11 mouse cellular contexts compared by ENCODE assay signal in the genomic region with DNA sequence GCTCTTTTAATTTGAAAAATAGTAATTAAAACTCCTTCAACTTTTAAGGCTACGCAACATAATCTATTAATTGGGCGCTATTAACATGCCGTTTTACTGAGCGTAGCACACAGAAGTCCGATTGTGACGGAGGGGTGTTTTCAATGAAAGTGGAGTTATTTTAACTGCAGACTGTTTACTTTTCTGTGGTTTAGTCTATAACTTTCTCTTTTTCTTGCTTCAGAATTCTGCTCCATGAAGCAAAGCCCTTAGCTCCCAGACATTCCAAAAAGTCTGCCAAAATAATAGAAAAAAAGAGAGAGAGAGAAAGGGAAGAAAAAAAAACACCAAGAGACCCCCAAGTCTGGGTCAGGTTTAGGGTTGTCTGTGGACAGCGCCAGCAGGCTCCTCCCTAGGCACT. TPM values are rescaled to one million over a fixed set of nuclear protein-coding genes. Genes with fewer than 3 reads are reported as not detected.
DNase-seq lines count a peak whose midpoint lies in the region; ATAC-seq and TF ChIP-seq lines count a peak whose summit lies in the region.
"Had no signal": no experiment of that assay in that cellular context is flagged by ENCODE, and none has a peak within 500 bp of the region (broad histone marks: within the 10 kb centered on the region; RNA-seq: fewer than 3 reads in every experiment).

No protein-coding gene starts in this region.

- no peak overlapping the region for H3K9ac ChIP-seq in heart, adult 2 months (ENCODE audit: low read depth, low read length)
- no peak overlapping the region for H3K9ac ChIP-seq in midbrain, embryonic 13.5 days (replicated peaks)
- H3K9ac ChIP-seq in midbrain, embryonic 16.5 days (ENCODE audit: low read depth, low read length): no peak overlapping the region
- H3K9ac ChIP-seq in limb, embryonic 11.5 days (ENCODE audit: low read length): no peak overlapping the region

- no peak for TF ChIP-seq EP300 in heart, adult 2 months (IDR thresholded peaks at IDR 0.05; ENCODE audit: insufficient read depth, low read depth, low read length)

- H3K9me3 ChIP-seq in heart, embryonic 10.5 days: no peaks in the 10 kb centered on the region
- no peaks in the 10 kb centered on the region for H3K9me3 ChIP-seq in midbrain, embryonic 13.5 days
- no peaks in the 10 kb centered on the region; the same call in 1 of the 2 replicates for H3K9me3 ChIP-seq in midbrain, embryonic 16.5 days (replicated peaks; ENCODE audit: control insufficient read depth, low read length, poor library complexity, severe bottlenecking)
- no peaks in the 10 kb centered on the region for H3K9me3 ChIP-seq in limb, embryonic 11.5 days (ENCODE audit: control insufficient read depth, low read length)

- intact Hi-C loops in heart, adult 2 months (cut with DNase I): no loop called here

- H3K4me1 ChIP-seq in heart, embryonic 10.5 days: peaks cover 16% of the 10 kb centered on the region
- no peaks in the 10 kb centered on the region; the same call in 1 of the 2 replicates for H3K4me1 ChIP-seq in heart, adult 2 months (ENCODE audit: control insufficient read depth, insufficient read depth, low read length)
- peaks cover 20% of the 10 kb centered on the region for H3K4me1 ChIP-seq in midbrain, embryonic 13.5 days (replicated peaks)
- H3K4me1 ChIP-seq in midbrain, embryonic 16.5 days (ENCODE audit: control insufficient read depth, insufficient read depth, low read length): peaks cover 14% of the 10 kb centered on the region
- peaks cover 18% of the 10 kb centered on the region for H3K4me1 ChIP-seq in limb, embryonic 11.5 days (ENCODE audit: control insufficient read depth, insufficient read depth, low read length)

- no peak overlapping the region for H3K27ac ChIP-seq in heart, embryonic 10.5 days
- no peak overlapping the region for H3K27ac ChIP-seq in heart, adult 2 months
- H3K27ac ChIP-seq in midbrain, embryonic 13.5 days: no peak overlapping the region
- no peak overlapping the region for H3K27ac ChIP-seq in midbrain, embryonic 16.5 days (ENCODE audit: low read length)
- no peak overlapping the region for H3K27ac ChIP-seq in limb, embryonic 11.5 days (replicated peaks; ENCODE audit: low read depth, low read length)

- peak overlapping the region; percentile 90 for H3K4me2 ChIP-seq in midbrain, embryonic 13.5 days (replicated peaks)
- no peak overlapping the region; the same call in 1 of the 2 replicates for H3K4me2 ChIP-seq in midbrain, embryonic 16.5 days (ENCODE audit: low read length)
- H3K4me2 ChIP-seq in limb, embryonic 11.5 days (ENCODE audit: low read depth, severe bottlenecking): peak overlapping the region; percentile 98; the same call in 1 of the 2 replicates

- no peak for ATAC-seq in midbrain, embryonic 13.5 days
- no peak for ATAC-seq in midbrain, embryonic 16.5 days
- no peak for ATAC-seq in limb, embryonic 11.5 days (ENCODE audit: insufficient number of reproducible peaks, low FRiP score, low TSS enrichment, low read depth)

- 53% methylated on average over 7 of the region's 7 CpGs for WGBS in heart, embryonic 10.5 days
- WGBS in heart, adult 2 months: 60% methylated on average over 7 of the region's 7 CpGs
- WGBS in midbrain, embryonic 13.5 days: 45% methylated on average over 7 of the region's 7 CpGs
- 36% methylated on average over 7 of the region's 7 CpGs for WGBS in midbrain, embryonic 16.5 days
- 13% methylated on average over 7 of the region's 7 CpGs for WGBS in limb, embryonic 11.5 days

- H3K36me3 ChIP-seq in heart, embryonic 10.5 days: no peaks in the 10 kb centered on the region
- H3K36me3 ChIP-seq in heart, adult 2 months (ENCODE audit: control insufficient read depth, insufficient read depth, low read length): no peaks in the 10 kb centered on the region
- no peaks in the 10 kb centered on the region for H3K36me3 ChIP-seq in midbrain, embryonic 13.5 days
- H3K36me3 ChIP-seq in midbrain, embryonic 16.5 days (ENCODE audit: control insufficient read depth, insufficient read depth, low read length): no peaks in the 10 kb centered on the region
- H3K36me3 ChIP-seq in limb, embryonic 11.5 days (ENCODE audit: control insufficient read depth, insufficient read depth, low read length): no peaks in the 10 kb centered on the region

- no peak for DNase-seq in heart, embryonic 10.5 days (ENCODE audit: low spot score)
- DNase-seq in heart, adult 2 months: no peak
- DNase-seq in limb, embryonic 11.5 days (ENCODE audit: low spot score): no peak
- no peak for DNase-seq in cerebellum, postnatal 4 days (ENCODE audit: low spot score in 2 of 2)
- no peak for DNase-seq in embryo, embryonic 11 days
- DNase-seq in adrenal gland, adult 2 months: no peak
- DNase-seq: adrenal gland, adult 8-10 months; cerebellum, adult 11-12 months; lung, adult 18-20 months had no signal

- TF ChIP-seq POLR2A in heart, adult 2 months (IDR thresholded peaks at IDR 0.05; ENCODE audit: insufficient read depth, low read depth, low read length): no peak

- H3K79me2 ChIP-seq in heart, adult 2 months (replicated peaks; ENCODE audit: control insufficient read depth, insufficient read depth, low read length): no peaks in the 10 kb centered on the region

- no peak for TF ChIP-seq CTCF in heart, adult 2 months (IDR thresholded peaks at IDR 0.05)

- H3K27me3 ChIP-seq in heart, embryonic 10.5 days (ENCODE audit: insufficient read depth, poor library complexity, severe bottlenecking): peaks cover 74% of the 10 kb centered on the region
- peaks cover 13% of the 10 kb centered on the region for H3K27me3 ChIP-seq in heart, adult 2 months (ENCODE audit: control insufficient read depth, insufficient read depth, low read length)
- H3K27me3 ChIP-seq in midbrain, embryonic 13.5 days: peaks cover 49% of the 10 kb centered on the region
- peaks cover 20% of the 10 kb centered on the region for H3K27me3 ChIP-seq in midbrain, embryonic 16.5 days (ENCODE audit: control insufficient read depth, insufficient read depth, low read depth, low read length)
- H3K27me3 ChIP-seq in limb, embryonic 11.5 days (ENCODE audit: control insufficient read depth, insufficient read depth, low read length): peaks cover 2% of the 10 kb centered on the region; the same call in 1 of the 2 replicates

- peak overlapping the region; percentile 62; the same call in 1 of the 2 replicates for H3K4me3 ChIP-seq in heart, embryonic 10.5 days
- no peak overlapping the region for H3K4me3 ChIP-seq in heart, adult 2 months
- no peak overlapping the region for H3K4me3 ChIP-seq in midbrain, embryonic 13.5 days (replicated peaks)
- no peak overlapping the region for H3K4me3 ChIP-seq in midbrain, embryonic 16.5 days (ENCODE audit: low read depth, low read length)
- H3K4me3 ChIP-seq in limb, embryonic 11.5 days (ENCODE audit: low read depth, low read length): no peak overlapping the region

RNA-seq across cellular contexts. Expression of gene Erg, which starts 0.3 kb away (rescaled TPM):
- polyA plus RNA-seq in heart, embryonic 10.5 days (2016; fragmentation: Nextera tagmentation; extraction: Ambion mirVana): 4.7 and 5.9 TPM in 2 replicates
- total RNA-seq in heart, adult 2 months (2021): 10 to 100 TPM; 22.1 to 26.6 TPM
- 19.8 and 25.5 TPM in 2 replicates for polyA plus RNA-seq in heart, adult 2 months (2012; rRNA removed)
- polyA plus RNA-seq in midbrain, embryonic 13.5 days (2015; fragmentation: Nextera tagmentation; extraction: Ambion mirVana): 1.5 and 1.6 TPM in 2 replicates
- polyA plus RNA-seq in midbrain, embryonic 16.5 days (2015; fragmentation: Nextera tagmentation; extraction: Ambion mirVana): 1.3 and 1.4 TPM in 2 replicates
- polyA plus RNA-seq in limb, embryonic 11.5 days (2014; fragmentation: Nextera tagmentation; extraction: Ambion mirVana): 5.1 and 8.5 TPM in 2 replicates
- total RNA-seq in adrenal gland, adult 2 months (2021): 10 to 100 TPM; 14.0 to 18.3 TPM
- polyA plus RNA-seq in adrenal gland, adult 2 months (2012; rRNA removed): 13.8 and 14.2 TPM in 2 replicates
